Mouse (Mus musculus) midbrain, embryonic 15.5 days (tissue): Measurements from ENCODE around the gene Fbxl15. TPM values are rescaled to one million over a fixed set of nuclear protein-coding genes. Genes with fewer than 3 reads are reported as not detected.
A peak's percentile ranks its signal among the peaks of the same experiment; 100 is the strongest.

ENCODE experiments used
- ATAC-seq: fragments of 200-750 bp; cut with Nextera tagmentation; replicated peaks from 2 replicates; pipeline ENCODE4 v1.8.0; 2017; ENCODE audit warnings: moderate TSS enrichment
- H3K27ac ChIP-seq: fragments of 300-500 bp; sonication (generic); 2 replicates; pipeline ENCODE4 v1.5.1; 2015; ENCODE audit warnings: mild to moderate bottlenecking, inconsistent platforms
- H3K27me3 ChIP-seq: fragments of 300-500 bp; sonication (generic); replicated peaks from 2 replicates; pipeline ENCODE4 v1.6.1; 2015; ENCODE audit warnings: inconsistent platforms
- H3K36me3 ChIP-seq: fragments of 300-500 bp; sonication (generic); replicated peaks from 2 replicates; pipeline ENCODE4 v1.6.1; 2015; ENCODE audit warnings: inconsistent platforms
- H3K4me1 ChIP-seq: fragments of 300-500 bp; sonication (generic); 2 replicates; pipeline ENCODE4 v1.6.1; 2015; ENCODE audit warnings: inconsistent platforms
- H3K4me2 ChIP-seq: fragments of 300-500 bp; sonication (generic); 2 replicates; pipeline ENCODE4 v1.6.1; 2015; ENCODE audit warnings: inconsistent platforms, mild to moderate bottlenecking, moderate library complexity
- H3K4me3 ChIP-seq: fragments of 300-500 bp; sonication (generic); 2 replicates; pipeline ENCODE4 v1.5.1; 2015; ENCODE audit warnings: mild to moderate bottlenecking, inconsistent platforms
- H3K9ac ChIP-seq: fragments of 300-500 bp; sonication (generic); 2 replicates; pipeline ENCODE4 v1.6.1; 2015; ENCODE audit warnings: mild to moderate bottlenecking, inconsistent platforms
- H3K9me3 ChIP-seq: fragments of 300-500 bp; sonication (generic); 2 replicates; pipeline ENCODE4 v1.6.1; 2016; ENCODE audit warnings: inconsistent platforms
- WGBS: fragments of 180-500 bp; shearing (Covaris S2); methylation state at CpG from one replicate; pipeline ENCODE4 v1.1.7; 2015; ENCODE audit warnings: mixed read lengths; 5-methylcytosine and 5-hydroxymethylcytosine counted together
- polyA plus RNA-seq: library from polyadenylated mRNA; unstranded; fragments of >200 nt; fragmentation: Nextera tagmentation; extraction: Ambion mirVana; gene quantifications from 2 replicates; pipeline ENCODE4 v1.2.1, GENCODE M21; 2015

Gene Fbxl15
- polyA plus RNA-seq, 1 experiment from 2014 or later: 48.2 TPM

- peaks cover 34% of the 10 kb centered on the region for H3K27me3 ChIP-seq
- no peaks in the 10 kb centered on the region for H3K9me3 ChIP-seq
- H3K4me1 ChIP-seq: peaks cover 23% of the 10 kb centered on the region
- H3K4me3 ChIP-seq: peak overlapping the region; percentile 47
- no peak for ATAC-seq
- peak overlapping the region; percentile 60; the same call in 1 of the 2 replicates for H3K27ac ChIP-seq
- 55% methylated on average over 18 of the region's 18 CpGs for WGBS
- no peaks in the 10 kb centered on the region for H3K36me3 ChIP-seq
- 0 out of 2 replicates have a peak overlapping the region, but pooled peaks have one; percentile 28 for H3K9ac ChIP-seq
- peak overlapping the region; percentile 96 for H3K4me2 ChIP-seq
Observed at GRCm38 (mm10) chr19:46303251-46304215, 24.5 kb upstream of the Fbxl15 start.

GRCm38 (mm10) chr19:46304216-46304841 lies 23.7 kb upstream of the Fbxl15 start, which contains the start of gene Nfkb2:
Gene Nfkb2, plus strand, starts transcription at chr19:46304320.
- no peaks in the 10 kb centered on the region for H3K9me3 ChIP-seq
- peaks cover 36% of the 10 kb centered on the region for H3K27me3 ChIP-seq
- peak; percentile 44 for ATAC-seq
- peak within 1 kb of the TSS; percentile 36 for H3K9ac ChIP-seq
- peak within 1 kb of the TSS; percentile 60 for H3K27ac ChIP-seq
- WGBS: under 1% methylated on average over 39 of the region's 39 CpGs
- peak within 1 kb of the TSS; percentile 96 for H3K4me2 ChIP-seq
- peak within 1 kb of the TSS; percentile 47 for H3K4me3 ChIP-seq
- no peaks in the 10 kb centered on the region for H3K36me3 ChIP-seq
- H3K4me1 ChIP-seq: peaks cover 30% of the 10 kb centered on the region

GRCm38 (mm10) chr19:46304908-46305333 lies 23.1 kb upstream of the Fbxl15 start:
- under 1% methylated on average over 34 of the region's 34 CpGs for WGBS

GRCm38 (mm10) chr19:46305432-46306267 lies 22.3 kb upstream of the Fbxl15 start:
- Histone ChIP-seq H3K36me3 (no peaks in the 10 kb centered on the region), H3K4me1 (peaks cover 33% of the 10 kb centered on the region), H3K27me3 (peaks cover 36% of the 10 kb centered on the region), H3K4me3 (peak overlapping the region; percentile 47), H3K9me3 (no peaks in the 10 kb centered on the region), H3K9ac (peak overlapping the region; percentile 36), H3K4me2 (peak overlapping the region; percentile 96), H3K27ac (no peak overlapping the region)
- ATAC-seq: no peak; the same call in 1 of the 2 replicates
- WGBS: 1% methylated on average over 43 of the region's 43 CpGs

More at GRCm38 (mm10) chr19:46304908-46305333, 23.1 kb upstream of the Fbxl15 start:
- Histone ChIP-seq H3K9ac (peak overlapping the region; percentile 36), H3K4me1 (peaks cover 33% of the 10 kb centered on the region), H3K4me2 (peak overlapping the region; percentile 96), H3K27me3 (peaks cover 36% of the 10 kb centered on the region), H3K36me3 (no peaks in the 10 kb centered on the region), H3K4me3 (peak overlapping the region; percentile 47), H3K9me3 (no peaks in the 10 kb centered on the region), H3K27ac (no peak overlapping the region; the same call in 1 of the 2 replicates)
- peak; percentile 37; the same call in 1 of the 2 replicates for ATAC-seq

- H3K9ac ChIP-seq: no peak overlapping the region
- no peak overlapping the region for H3K27ac ChIP-seq
- H3K4me2 ChIP-seq: peak overlapping the region; percentile 96
- no peaks in the 10 kb centered on the region; the same call in 1 of the 2 replicates for H3K36me3 ChIP-seq
- peak overlapping the region; percentile 47; the same call in 1 of the 2 replicates for H3K4me3 ChIP-seq
- WGBS: 58% methylated on average over 5 of the region's 5 CpGs
- peaks cover 36% of the 10 kb centered on the region for H3K27me3 ChIP-seq
- peaks cover 33% of the 10 kb centered on the region for H3K4me1 ChIP-seq
- ATAC-seq: no peak
- H3K9me3 ChIP-seq: no peaks in the 10 kb centered on the region
Observed at GRCm38 (mm10) chr19:46306268-46306610, 21.7 kb upstream of the Fbxl15 start.

GRCm38 (mm10) chr19:46306751-46307289 lies 21.2 kb upstream of the Fbxl15 start:
- H3K27me3 ChIP-seq: peaks cover 36% of the 10 kb centered on the region
- ATAC-seq: no peak
- no peak overlapping the region for H3K4me2 ChIP-seq
- H3K27ac ChIP-seq: no peak overlapping the region
- H3K36me3 ChIP-seq: no peaks in the 10 kb centered on the region; the same call in 1 of the 2 replicates
- H3K4me3 ChIP-seq: no peak overlapping the region
- no peak overlapping the region for H3K9ac ChIP-seq
- WGBS: 91% methylated on average over 9 of the region's 9 CpGs
- peaks cover 33% of the 10 kb centered on the region for H3K4me1 ChIP-seq
- no peaks in the 10 kb centered on the region for H3K9me3 ChIP-seq

- Histone ChIP-seq H3K4me1 (peaks cover 33% of the 10 kb centered on the region), H3K4me2 (no peak overlapping the region), H3K27ac (no peak overlapping the region), H3K9ac (no peak overlapping the region), H3K4me3 (no peak overlapping the region), H3K36me3 (peaks cover 5% of the 10 kb centered on the region; the same call in 1 of the 2 replicates), H3K9me3 (no peaks in the 10 kb centered on the region), H3K27me3 (peaks cover 36% of the 10 kb centered on the region)
- WGBS: 77% methylated on average over 16 of the region's 16 CpGs
- no peak for ATAC-seq
Observed at GRCm38 (mm10) chr19:46307781-46308180, 20.2 kb upstream of the Fbxl15 start.

GRCm38 (mm10) chr19:46308303-46308702 lies 19.7 kb upstream of the Fbxl15 start:
- no peak overlapping the region for H3K9ac ChIP-seq
- no peak for ATAC-seq
- 54% methylated on average over 16 of the region's 16 CpGs for WGBS
- peaks cover 33% of the 10 kb centered on the region for H3K4me1 ChIP-seq
- H3K27ac ChIP-seq: no peak overlapping the region
- peaks cover 10% of the 10 kb centered on the region for H3K36me3 ChIP-seq
- H3K9me3 ChIP-seq: no peaks in the 10 kb centered on the region
- H3K4me3 ChIP-seq: peak overlapping the region; percentile 45; the same call in 1 of the 2 replicates
- peak overlapping the region; percentile 86 for H3K4me2 ChIP-seq
- peaks cover 36% of the 10 kb centered on the region for H3K27me3 ChIP-seq

- 1% methylated on average over 47 of the region's 47 CpGs for WGBS
- peaks cover 36% of the 10 kb centered on the region for H3K27me3 ChIP-seq
- peak; percentile 71 for ATAC-seq
Observed at GRCm38 (mm10) chr19:46308706-46309435, 19.1 kb upstream of the Fbxl15 start.

GRCm38 (mm10) chr19:46309651-46310305 lies 18.2 kb upstream of the Fbxl15 start:
- Histone ChIP-seq H3K4me1 (peaks cover 28% of the 10 kb centered on the region), H3K36me3 (peaks cover 10% of the 10 kb centered on the region), H3K9ac (no peak overlapping the region), H3K4me2 (no peak overlapping the region), H3K9me3 (no peaks in the 10 kb centered on the region), H3K27ac (no peak overlapping the region), H3K27me3 (peaks cover 41% of the 10 kb centered on the region), H3K4me3 (no peak overlapping the region)
- ATAC-seq: no peak; the same call in 1 of the 2 replicates
- 82% methylated on average over 21 of the region's 21 CpGs for WGBS

More at GRCm38 (mm10) chr19:46308706-46309435, 19.1 kb upstream of the Fbxl15 start:
- peak overlapping the region; percentile 86 for H3K4me2 ChIP-seq
- H3K4me3 ChIP-seq: peak overlapping the region; percentile 45
- peaks cover 10% of the 10 kb centered on the region for H3K36me3 ChIP-seq
- H3K9ac ChIP-seq: peak overlapping the region; percentile 50
- H3K9me3 ChIP-seq: no peaks in the 10 kb centered on the region
- H3K27ac ChIP-seq: no peak overlapping the region
- peaks cover 32% of the 10 kb centered on the region for H3K4me1 ChIP-seq
